Mouse (Mus musculus) megakaryocyte, adult 5-6 weeks (primary cell): ENCODE results near the gene Cwc27. TPM values are rescaled to one million over a fixed set of nuclear protein-coding genes. Genes with fewer than 3 reads are reported as not detected.
A peak's percentile ranks its signal among the peaks of the same experiment; 100 is the strongest.

Source experiments
- ATAC-seq: 2 replicates; pipeline ENCODE4 v1.8.0; 2016; ENCODE audit warnings: mild to moderate bottlenecking, inconsistent platforms; ENCODE audit not compliant: poor library complexity, severe bottlenecking
- total RNA-seq, 2 experiments: library from RNA; stranded (forward) in 1 of 2; stranded (reverse) in 1 of 2; fragments of 153-499, 151-499 nt in 1 of 2; fragments of 221-1000, 200-1000 nt in 1 of 2; gene quantifications; 2 replicates each; pipeline versions ENCODE4 v1.2.3 to v1.2.4; 2015 to 2017

Gene Cwc27
- total RNA-seq (2015) (18.8 and 21.8 TPM in 2 replicates), total RNA-seq (2017) (24.2 and 33.1 TPM in 2 replicates)

DNA sequence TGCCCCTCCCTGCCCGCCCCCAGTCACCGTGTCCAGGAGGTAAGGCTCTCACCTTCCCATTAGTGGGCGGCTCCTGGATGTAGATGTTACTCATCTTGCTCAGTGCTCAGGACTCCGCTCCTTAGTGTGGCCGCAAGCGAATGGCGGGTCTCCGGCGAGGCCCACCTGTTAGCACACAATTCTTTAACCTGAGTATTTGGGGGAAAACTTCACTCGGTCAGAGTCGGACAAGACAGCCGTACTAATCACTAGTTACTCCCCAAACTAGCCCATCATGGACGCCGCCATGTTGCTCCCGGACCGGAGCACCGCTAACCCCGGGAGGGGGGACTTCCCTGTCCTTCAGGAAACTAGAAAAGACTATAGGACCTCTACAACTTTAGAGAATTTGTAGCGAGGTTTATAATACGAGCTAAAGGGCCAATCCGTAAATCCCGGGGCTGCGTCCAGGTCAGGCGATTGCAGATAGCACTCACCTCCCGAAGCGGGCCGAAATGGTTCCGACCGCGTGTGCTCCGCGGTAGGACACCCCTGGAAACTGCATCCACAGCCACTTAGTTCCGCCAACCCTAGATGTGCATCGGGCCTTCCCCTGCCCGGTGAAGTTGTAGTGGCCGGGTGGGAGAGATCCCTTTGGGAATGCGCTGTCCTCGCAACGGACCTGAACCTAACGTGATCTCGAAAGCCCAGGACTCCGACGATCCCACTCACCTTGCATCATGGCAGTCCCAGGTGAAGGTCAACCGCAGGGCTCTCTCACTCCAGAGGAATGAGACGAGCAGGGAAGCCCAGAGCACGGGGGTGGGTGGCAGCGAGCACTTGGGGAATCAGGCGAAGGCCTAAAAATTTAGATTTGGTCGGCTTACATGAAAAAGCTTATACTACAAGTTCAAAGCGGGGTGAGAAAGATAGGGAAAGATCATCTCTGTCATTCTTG, at the start of gene Cwc27:
Gene Cwc27, minus strand, starts transcription at position 508 of the 937 bp plus-strand sequence.
- peak; percentile 89 for ATAC-seq

- no peak for ATAC-seq
These were observed 49.8 kb upstream of the Cwc27 start for GRCm38 (mm10) chr13:104866726-104867125.

DNA sequence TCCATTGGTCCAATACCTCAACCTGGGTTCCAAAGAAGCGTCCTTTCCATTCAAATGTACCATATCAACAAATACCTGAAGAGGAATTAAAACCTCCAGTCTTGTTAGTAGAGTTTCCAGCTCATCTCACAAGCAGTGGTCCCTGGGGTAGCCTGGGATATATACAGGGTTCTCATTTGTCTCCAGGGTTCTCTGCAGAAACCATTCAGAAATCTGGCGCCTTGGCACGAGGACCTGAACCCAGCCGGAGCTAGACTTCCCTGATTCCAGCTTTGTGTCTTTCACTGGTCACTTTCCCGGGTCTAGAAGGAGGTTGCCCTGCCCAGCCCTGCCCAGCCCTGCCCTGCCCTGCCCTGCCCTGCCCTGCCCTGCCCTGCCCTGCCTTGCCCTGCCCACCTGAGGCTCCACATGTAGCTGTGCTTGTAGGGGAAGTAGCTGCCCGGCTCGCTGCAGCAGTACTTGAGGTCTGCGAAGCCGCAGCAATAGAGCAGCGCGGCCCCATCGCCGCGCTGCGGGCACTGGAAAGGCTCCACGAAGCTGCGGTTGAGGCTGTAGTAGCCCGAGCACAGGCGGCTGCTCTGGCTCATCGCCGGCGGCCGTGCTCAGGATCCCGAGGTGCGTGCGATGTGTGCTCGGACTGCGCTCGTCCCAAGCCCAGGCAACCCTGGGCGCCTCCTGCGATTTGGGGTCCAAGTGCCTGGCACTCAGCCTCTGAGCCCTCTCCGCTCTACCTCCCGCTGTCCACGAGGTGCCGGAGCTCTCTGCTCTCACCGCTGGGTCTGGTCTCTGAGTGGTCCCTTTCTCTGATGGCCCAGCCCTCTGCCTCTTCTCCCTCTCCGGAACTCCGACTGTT, 46.4 kb upstream of the Cwc27 start, which contains the start of gene Shisal2b:
Gene Shisal2b, minus strand, starts transcription at position 767 of the 853 bp plus-strand sequence.
- ATAC-seq: peak; percentile 90

- ATAC-seq: no peak
These were observed 36.7 kb upstream of the Cwc27 start for GRCm38 (mm10) chr13:104853645-104854044.

DNA sequence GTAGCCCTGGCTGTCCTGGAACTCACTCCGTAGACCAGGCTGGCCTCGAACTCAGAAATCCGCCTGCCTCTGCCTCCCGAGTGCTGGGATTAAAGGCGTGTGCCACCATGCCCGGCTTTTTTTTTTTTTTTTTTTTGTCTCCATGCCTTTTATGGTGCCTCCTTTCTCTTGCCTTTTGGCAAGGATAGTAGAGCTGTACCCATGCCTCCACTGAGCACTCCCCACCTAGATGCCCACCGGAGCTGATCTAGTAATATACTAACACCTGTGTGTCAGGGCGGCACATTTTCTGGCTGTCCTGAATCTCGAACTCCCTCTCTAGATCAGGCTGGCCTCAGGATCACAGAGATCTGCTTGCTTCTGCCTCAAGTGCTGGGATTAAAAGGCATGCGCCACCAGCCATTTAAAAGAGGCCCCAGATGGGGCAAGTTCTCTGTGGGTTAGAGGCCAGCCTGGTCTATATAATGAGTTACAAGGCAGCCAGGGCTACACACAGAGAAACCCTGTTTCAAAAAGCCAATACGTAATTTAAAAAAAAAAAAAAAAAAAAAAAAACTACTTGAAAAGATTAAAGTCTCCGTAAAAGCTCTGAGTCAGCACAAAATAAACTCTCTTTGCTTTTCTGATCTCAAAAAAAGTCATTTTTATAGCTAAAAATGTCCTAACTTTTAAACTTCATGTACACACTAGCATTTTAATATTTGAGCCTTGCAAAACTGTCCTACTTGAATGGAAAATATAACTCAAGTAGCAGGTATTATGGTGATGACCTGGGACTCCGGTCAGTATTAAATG, 26.6 kb upstream of the Cwc27 start:
- no peak for ATAC-seq

DNA sequence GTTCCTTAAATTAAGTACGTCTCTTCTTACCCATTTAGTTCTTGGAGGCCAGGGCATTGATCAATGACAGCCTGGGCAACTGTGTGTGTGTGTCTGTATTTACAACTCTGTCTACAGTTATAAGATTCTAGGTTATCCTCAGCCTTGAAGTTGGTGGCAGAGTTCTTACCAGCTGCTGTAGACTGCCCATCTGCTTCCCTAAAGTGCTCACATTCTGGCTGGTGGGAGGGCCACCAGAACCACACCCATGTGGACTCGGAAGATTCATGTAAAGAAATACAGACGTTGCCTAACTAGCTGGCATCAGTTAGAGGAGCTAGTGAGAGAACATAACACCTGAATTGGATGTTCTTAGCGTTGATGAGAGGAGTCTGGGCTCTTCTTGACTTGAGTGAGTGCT, 25.0 kb upstream of the Cwc27 start:
- ATAC-seq: peak; percentile 78

GRCm38 (mm10) chr13:104837628-104838027, 20.7 kb upstream of the Cwc27 start:
- no peak for ATAC-seq

DNA sequence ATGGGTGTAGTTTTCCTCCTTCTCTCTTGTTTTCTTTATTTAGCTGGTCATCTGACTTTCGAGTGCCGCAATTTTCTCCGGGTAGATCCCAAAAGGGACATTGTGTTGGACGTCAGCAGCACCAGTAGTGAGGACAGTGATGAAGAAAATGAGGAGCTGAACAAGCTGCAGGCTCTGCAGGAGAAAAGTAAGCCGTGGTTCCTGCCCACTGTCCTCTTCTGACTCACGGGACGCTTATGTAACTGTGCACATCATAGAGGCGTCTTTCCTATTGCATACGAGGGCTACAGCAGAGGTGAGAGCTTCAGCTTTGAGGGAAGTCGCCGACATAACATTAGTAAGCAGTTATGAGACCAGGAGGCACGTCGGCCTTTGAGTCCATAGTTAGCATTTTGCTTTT, 15.9 kb upstream of the Cwc27 start:
- no peak for ATAC-seq

GRCm38 (mm10) chr13:104825470-104825869, 8.5 kb upstream of the Cwc27 start:
- no peak for ATAC-seq

- ATAC-seq: no peak
These were observed 5.5 kb upstream of the Cwc27 start for GRCm38 (mm10) chr13:104822411-104822838.

- ATAC-seq: no peak
These were observed 5.0 kb upstream of the Cwc27 start for GRCm38 (mm10) chr13:104821908-104822307.

DNA sequence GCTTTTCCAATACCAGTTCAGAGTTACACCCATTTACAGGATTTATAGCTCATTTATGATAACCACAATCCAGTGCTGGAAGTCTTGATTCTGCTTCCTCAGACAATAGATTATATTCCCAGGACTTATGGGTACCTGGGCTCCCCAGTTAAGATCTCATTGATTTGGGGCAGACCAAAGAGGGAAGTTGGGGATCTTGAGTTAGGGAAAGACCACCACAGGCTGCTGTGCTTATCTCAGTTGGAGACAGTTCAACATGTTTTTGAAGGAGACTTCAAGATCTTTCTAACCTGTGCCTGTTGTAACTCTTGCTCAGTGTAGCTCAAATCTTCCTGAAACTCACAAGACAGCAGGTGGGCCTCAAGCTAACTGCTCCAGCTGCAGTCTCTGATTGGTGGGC, 4.2 kb upstream of the Cwc27 start:
- no peak for ATAC-seq

GRCm38 (mm10) chr13:104817696-104818095, 754 bp upstream of the Cwc27 start:
- ATAC-seq: peak; percentile 6

GRCm38 (mm10) chr13:104816270-104816634, 690 bp downstream of the Cwc27 start:
- ATAC-seq: peak; percentile 2; the same call in 1 of the 2 replicates

GRCm38 (mm10) chr13:104805681-104806080, 11.3 kb downstream of the Cwc27 start:
- ATAC-seq: peak; percentile 82

- no peak for ATAC-seq
These were observed 17.3 kb downstream of the Cwc27 start for GRCm38 (mm10) chr13:104799566-104800182.

- no peak for ATAC-seq
These were observed 17.9 kb downstream of the Cwc27 start for GRCm38 (mm10) chr13:104799067-104799466.

DNA sequence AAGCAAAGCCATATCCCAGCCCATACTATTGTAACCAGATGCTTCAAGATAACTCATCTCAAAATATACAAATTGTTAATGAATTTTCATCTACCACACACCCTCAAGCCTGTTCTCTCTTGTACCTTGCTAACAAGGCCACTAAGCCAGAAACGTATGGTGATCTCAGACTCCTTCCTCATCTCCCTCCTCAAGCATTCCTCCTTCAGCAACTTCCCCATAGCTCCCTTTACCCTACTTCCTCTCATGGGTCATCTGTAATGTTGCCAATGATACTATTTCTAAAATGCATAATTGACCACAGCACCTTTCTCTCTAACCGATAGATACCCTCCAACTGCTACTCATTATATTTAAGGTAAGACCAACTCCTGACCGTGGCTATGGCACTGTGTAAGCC, 22.5 kb downstream of the Cwc27 start:
- ATAC-seq: peak; percentile 75

DNA sequence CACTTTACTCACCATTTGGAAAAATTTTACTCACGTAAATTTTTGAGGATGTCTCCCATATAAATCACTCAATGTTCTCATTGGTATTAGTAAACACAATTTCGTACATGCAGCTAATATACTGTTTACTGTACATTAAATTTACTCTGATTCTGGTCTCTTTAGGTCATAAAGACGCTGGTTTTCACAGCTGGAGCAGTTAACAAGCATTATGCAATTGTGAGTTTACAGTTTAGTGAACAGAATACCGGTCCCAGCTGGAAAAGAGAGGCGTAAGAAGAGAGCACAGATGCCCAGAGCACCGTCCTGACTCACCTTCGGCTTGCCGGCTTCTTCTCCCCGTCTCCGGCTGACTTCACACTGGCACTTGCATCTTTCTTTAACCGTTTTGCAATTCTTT, 24.8 kb downstream of the Cwc27 start, which contains the start of gene Srek1ip1:
Gene Srek1ip1, plus strand, starts transcription at position 301 of the 400 bp plus-strand sequence.
- ATAC-seq: no peak

GRCm38 (mm10) chr13:104789663-104790062, 27.3 kb downstream of the Cwc27 start:
- peak; percentile 94 for ATAC-seq
